Comparison of ENCODE assay signal across 25 mouse cellular contexts in the genomic region with DNA sequence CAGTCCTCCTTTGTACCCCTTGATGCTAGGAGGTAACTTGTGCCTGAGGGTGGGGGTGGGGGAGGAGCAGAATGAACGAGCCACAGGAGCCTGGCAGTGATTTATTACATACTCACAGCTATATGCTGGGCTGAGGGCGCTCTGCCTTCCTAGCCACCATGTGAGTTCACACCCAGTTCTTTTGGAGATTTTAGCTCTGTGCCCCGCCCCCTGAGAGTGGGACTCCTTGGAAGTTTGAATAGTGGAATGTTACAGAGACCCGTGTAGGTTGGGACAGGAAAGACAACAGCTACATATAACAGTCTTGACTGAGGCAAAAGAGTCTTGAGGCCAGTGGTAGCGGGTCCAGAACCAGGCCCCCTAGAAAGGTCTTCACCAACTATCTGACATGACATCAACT. TPM values are rescaled to one million over a fixed set of nuclear protein-coding genes. Genes with fewer than 3 reads are reported as not detected.
DNase-seq lines count a peak whose midpoint lies in the region; ATAC-seq and TF ChIP-seq lines count a peak whose summit lies in the region.
"Had no signal": no experiment of that assay in that cellular context is flagged by ENCODE, and none has a peak within 500 bp of the region (broad histone marks: within the 10 kb centered on the region; RNA-seq: fewer than 3 reads in every experiment).

No protein-coding gene starts in this region.

- no peak overlapping the region for H3K4me3 ChIP-seq in heart, embryonic 11.5 days (ENCODE audit: low read depth, low read length)
- H3K4me3 ChIP-seq in E14TG2a.4 (replicated peaks; ENCODE audit: low read length), result peak overlapping the region; percentile 51
- H3K4me3 ChIP-seq: embryonic facial prominence, embryonic 10.5 days; embryonic facial prominence, embryonic 12.5 days; forebrain, embryonic 13.5 days; forebrain, embryonic 15.5 days had no signal

- WGBS in heart, embryonic 11.5 days (ENCODE audit: insufficient replicate concordance), result 78% methylated on average over 5 of the region's 5 CpGs

- H3K27me3 ChIP-seq in heart, embryonic 11.5 days (ENCODE audit: control insufficient read depth, insufficient read depth, low read length), result no peaks in the 10 kb centered on the region
- peaks cover 14% of the 10 kb centered on the region for H3K27me3 ChIP-seq in E14TG2a.4 (ENCODE audit: insufficient read depth, low read length)
- H3K27me3 ChIP-seq: CH12.LX; embryonic facial prominence, embryonic 12.5 days; forebrain, embryonic 13.5 days; forebrain, embryonic 15.5 days; Patski had no signal

- peak; percentile 85 for DNase-seq in heart, adult 11 months
- peak; percentile 57 for DNase-seq in R1 (ENCODE audit: low read depth, low spot score)
- DNase-seq in spleen, postnatal 14 days (ENCODE audit: low spot score in 2 of 2), result no peak
- DNase-seq in lung, postnatal 25 days (ENCODE audit: low spot score), result no peak
- DNase-seq: adrenal gland, adult 8-10 months; adrenal gland, postnatal 14 days; adrenal gland, postnatal 36 days; B cell, adult 2 months; cerebellum, adult 11-12 months; cerebellum, adult 2 months; cerebellum, adult 9-10 months; cerebellum, postnatal 10 days; cerebellum, postnatal 25 days; forebrain, postnatal 0 days had no signal

- peaks cover 5% of the 10 kb centered on the region for H3K36me3 ChIP-seq in heart, embryonic 11.5 days (ENCODE audit: control insufficient read depth, insufficient read depth, low read length)
- peaks cover 51% of the 10 kb centered on the region for H3K36me3 ChIP-seq in E14TG2a.4 (ENCODE audit: insufficient read depth, low read length)

- no peak for ATAC-seq in heart, embryonic 11.5 days (replicated peaks; ENCODE audit: insufficient number of reproducible peaks, low FRiP score, low TSS enrichment)
- ATAC-seq: activated CD4-positive, CD25-positive, alpha-beta regulatory T cell, adult 4 months; CD4-positive, CD25-positive, alpha-beta regulatory T cell, adult 4 months; forebrain, embryonic 13.5 days; forebrain, embryonic 15.5 days; forebrain, postnatal 0 days; Patski had no signal

- no peaks in the 10 kb centered on the region for H3K9me3 ChIP-seq in heart, embryonic 11.5 days (replicated peaks; ENCODE audit: control insufficient read depth, low read length)
- no peaks in the 10 kb centered on the region for H3K9me3 ChIP-seq in E14TG2a.4 (ENCODE audit: low read length)
- H3K9me3 ChIP-seq: embryonic facial prominence, embryonic 10.5 days; embryonic facial prominence, embryonic 12.5 days; forebrain, embryonic 13.5 days; forebrain, embryonic 15.5 days; G1E had no signal

- H3K4me2 ChIP-seq in heart, embryonic 11.5 days, result no peak overlapping the region
- H3K4me2 ChIP-seq: embryonic facial prominence, embryonic 12.5 days; forebrain, embryonic 13.5 days; forebrain, embryonic 15.5 days had no signal

- no peak overlapping the region for H3K27ac ChIP-seq in heart, embryonic 11.5 days (ENCODE audit: low read depth, low read length)
- H3K27ac ChIP-seq: embryonic facial prominence, embryonic 10.5 days; embryonic facial prominence, embryonic 12.5 days; forebrain, embryonic 13.5 days; forebrain, embryonic 15.5 days had no signal

- TF ChIP-seq CTCF in E14TG2a.4 (conservative IDR thresholded peaks at IDR 0.05; ENCODE audit: low read length), result no peak

- H3K9ac ChIP-seq in heart, embryonic 11.5 days (ENCODE audit: low read depth, low read length), result no peak overlapping the region
- H3K9ac ChIP-seq: embryonic facial prominence, embryonic 12.5 days; forebrain, embryonic 13.5 days; forebrain, embryonic 15.5 days; forebrain, postnatal 0 days had no signal

- peaks cover 5% of the 10 kb centered on the region for H3K4me1 ChIP-seq in heart, embryonic 11.5 days (ENCODE audit: control insufficient read depth, insufficient read depth, low read length)
- peaks cover 77% of the 10 kb centered on the region for H3K4me1 ChIP-seq in E14TG2a.4 (replicated peaks; ENCODE audit: low read depth, low read length)

RNA-seq across cellular contexts. Expression of a gene that starts 4.1 kb away (rescaled TPM):
- polyA plus RNA-seq in heart, embryonic 11.5 days (2014; fragmentation: Nextera tagmentation; extraction: Ambion mirVana), result 106 and 118 TPM in 2 replicates

RNA-seq across cellular contexts. Expression of a gene that starts 7.0 kb away (rescaled TPM):
- polyA plus RNA-seq in heart, embryonic 11.5 days (2014; fragmentation: Nextera tagmentation; extraction: Ambion mirVana), result 1.3 TPM in 2 replicates

RNA-seq across cellular contexts. Expression of a gene that starts 7.1 kb away (rescaled TPM):
- polyA plus RNA-seq in heart, embryonic 11.5 days (2014; fragmentation: Nextera tagmentation; extraction: Ambion mirVana), result 35.2 and 37.8 TPM in 2 replicates

RNA-seq across cellular contexts. Expression of a gene that starts 32.0 kb away (rescaled TPM):
- polyA plus RNA-seq in heart, embryonic 11.5 days (2014; fragmentation: Nextera tagmentation; extraction: Ambion mirVana), result 491 and 516 TPM in 2 replicates

RNA-seq across cellular contexts. Expression of a gene that starts 32.2 kb away (rescaled TPM):
- polyA plus RNA-seq in heart, embryonic 11.5 days (2014; fragmentation: Nextera tagmentation; extraction: Ambion mirVana), result 12.8 and 14.9 TPM in 2 replicates

Comparison
In these comparisons a context has a peak if more than half of its experiments do, and no peak if none do; other contexts are left out.
1. DNase-seq: peak in heart, adult 11 months (single experiment) and R1 (single experiment); none in spleen, postnatal 14 days (0 of 2) and lung, postnatal 25 days (single experiment).